Mouse (Mus musculus): ENCODE measurements at regions not wholly inside any gene's neighbourhood (a gene's known extent, or its start where the extent isn't known, plus 50 kb on each side); places are given as distances from the start of the nearest gene placed in this dataset.

GRCm38 (mm10) chr13:71461552-71461951, 502.0 kb downstream of the Irx1 start:
- H3K9ac ChIP-seq (ENCODE audit: insufficient read depth, low read depth) = no peak overlapping the region
- no peak overlapping the region for H3K4me3 ChIP-seq (replicated peaks in 1 of 3; ENCODE audit: low read depth in 2 of 3, low read length in 2 of 3, poor library complexity in 1 of 3)
- TF ChIP-seq JUND (conservative IDR thresholded peaks at IDR 0.05; ENCODE audit: low read depth, low read length) (no peak), PAX5 (IDR thresholded peaks at IDR 0.05; ENCODE audit: low read length) (no peak), GABPA (IDR thresholded peaks at IDR 0.05; ENCODE audit: insufficient replicate concordance, low read depth, low read length) (no peak), ETS1 (conservative IDR thresholded peaks at IDR 0.05; ENCODE audit: low read depth, low read length) (no peak), USF2 (conservative IDR thresholded peaks at IDR 0.05; ENCODE audit: low read depth, low read length) (no peak), SIN3A (IDR thresholded peaks at IDR 0.05; ENCODE audit: low read length) (no peak), ZMIZ1 (IDR thresholded peaks at IDR 0.05; ENCODE audit: low read depth, low read length) (no peak), ZC3H11A (IDR thresholded peaks at IDR 0.05; ENCODE audit: low read depth, low read length) (no peak)
- no peak for DNase-seq (ENCODE audit: extremely low read depth)
- peaks cover 4 to 19% of the 10 kb centered on the region in 2 experiments; a peak in 3 of 4 replicates for H3K4me1 ChIP-seq (ENCODE audit: control insufficient read depth in 1 of 2, insufficient read depth in 2 of 2)
- no peaks in the 10 kb centered on the region for H3K36me3 ChIP-seq (replicated peaks in 1 of 2; ENCODE audit: control insufficient read depth in 1 of 2, insufficient read depth in 1 of 2, low read length in 1 of 2)
- no peaks in the 10 kb centered on the region for H3K27me3 ChIP-seq (replicated peaks)
- H3K27ac ChIP-seq (ENCODE audit: insufficient read depth, low read depth) = no peak overlapping the region
- H3K4me2 ChIP-seq (ENCODE audit: insufficient read depth, low read depth, poor library complexity, severe bottlenecking) = no peak overlapping the region
- in situ Hi-C loops (cut with MboI; ENCODE audit: low pct_ligation_motif_present, low pct_unique_long_range_greater_than_20kb, low sequenced_read_pairs) (loop anchor here (25.0 kb wide), 1 partner anchor 1576 kb away; no protein-coding TSS in a partner anchor), dilution Hi-C loops (cut with MboI; ENCODE audit: extremely low pct_ligation_motif_present, extremely low pct_unique_long_range_greater_than_20kb, low sequenced_read_pairs) (no loop called here)
- no peaks in the 10 kb centered on the region for H3K79me2 ChIP-seq (replicated peaks; ENCODE audit: control insufficient read depth, extremely low read depth, insufficient read depth, poor library complexity, severe bottlenecking)
- no peaks in the 10 kb centered on the region for H3K9me3 ChIP-seq (replicated peaks; ENCODE audit: low read length)

- Histone ChIP-seq H3K36me3 (replicated peaks in 1 of 2; ENCODE audit: control insufficient read depth in 1 of 2, insufficient read depth in 1 of 2, low read length in 1 of 2) (no peaks in the 10 kb centered on the region), H3K9ac (ENCODE audit: insufficient read depth, low read depth) (no peak overlapping the region), H3K4me2 (ENCODE audit: insufficient read depth, low read depth, poor library complexity, severe bottlenecking) (no peak overlapping the region), H3K27me3 (replicated peaks) (no peaks in the 10 kb centered on the region), H3K27ac (ENCODE audit: insufficient read depth, low read depth) (no peak overlapping the region), H3K79me2 (replicated peaks; ENCODE audit: control insufficient read depth, extremely low read depth, insufficient read depth, poor library complexity, severe bottlenecking) (no peaks in the 10 kb centered on the region), H3K4me3 (replicated peaks in 1 of 3; ENCODE audit: low read depth in 2 of 3, low read length in 2 of 3, poor library complexity in 1 of 3) (no peak overlapping the region), H3K9me3 (replicated peaks; ENCODE audit: low read length) (no peaks in the 10 kb centered on the region), H3K4me1 (ENCODE audit: control insufficient read depth in 1 of 2, insufficient read depth in 2 of 2) (peaks cover 4 to 25% of the 10 kb centered on the region in 2 experiments; a peak in 3 of 4 replicates)
- dilution Hi-C loops (cut with MboI; ENCODE audit: extremely low pct_ligation_motif_present, extremely low pct_unique_long_range_greater_than_20kb, low sequenced_read_pairs) (no loop called here), in situ Hi-C loops (cut with MboI; ENCODE audit: low pct_ligation_motif_present, low pct_unique_long_range_greater_than_20kb, low sequenced_read_pairs) (loop anchor here (25.0 kb wide), 1 partner anchor 1577 kb away; no protein-coding TSS in a partner anchor)
- no peak for DNase-seq (ENCODE audit: extremely low read depth)
- TF ChIP-seq PAX5 (IDR thresholded peaks at IDR 0.05; ENCODE audit: low read length) = no peak
- no peak for TF ChIP-seq SMC3 (IDR thresholded peaks at IDR 0.05; ENCODE audit: low read depth, low read length)
- no peak for TF ChIP-seq MAX (IDR thresholded peaks at IDR 0.05; ENCODE audit: low read length)
- TF ChIP-seq ETS1 (conservative IDR thresholded peaks at IDR 0.05; ENCODE audit: low read depth, low read length) = no peak
- no peak for TF ChIP-seq TBP (conservative IDR thresholded peaks at IDR 0.05; ENCODE audit: low read depth, low read length)
These were observed 502.9 kb downstream of the Irx1 start for GRCm38 (mm10) chr13:71460607-71461006.

- dilution Hi-C loops (cut with MboI; ENCODE audit: extremely low pct_ligation_motif_present, extremely low pct_unique_long_range_greater_than_20kb, low sequenced_read_pairs) = no loop called here
- H3K79me2 ChIP-seq (replicated peaks; ENCODE audit: control insufficient read depth, extremely low read depth, insufficient read depth, poor library complexity, severe bottlenecking) = no peaks in the 10 kb centered on the region
- in situ Hi-C loops (cut with MboI; ENCODE audit: low pct_ligation_motif_present, low pct_unique_long_range_greater_than_20kb, low sequenced_read_pairs) = loop anchor here (25.0 kb wide), 1 partner anchor 1577 kb away; no protein-coding TSS in a partner anchor
These were observed 503.4 kb downstream of the Irx1 start for GRCm38 (mm10) chr13:71460097-71460496.

More at GRCm38 (mm10) chr13:71460097-71460496, 503.4 kb downstream of the Irx1 start:
- Histone ChIP-seq H3K4me2 (ENCODE audit: insufficient read depth, low read depth, poor library complexity, severe bottlenecking) (no peak overlapping the region), H3K4me3 (replicated peaks in 1 of 3; ENCODE audit: low read depth in 2 of 3, low read length in 2 of 3, poor library complexity in 1 of 3) (no peak overlapping the region), H3K27me3 (replicated peaks) (no peaks in the 10 kb centered on the region), H3K36me3 (replicated peaks in 1 of 2; ENCODE audit: control insufficient read depth in 1 of 2, insufficient read depth in 1 of 2, low read length in 1 of 2) (no peaks in the 10 kb centered on the region), H3K4me1 (ENCODE audit: control insufficient read depth in 1 of 2, insufficient read depth in 2 of 2) (peaks cover 4 to 25% of the 10 kb centered on the region in 2 experiments; a peak in 3 of 4 replicates), H3K27ac (ENCODE audit: insufficient read depth, low read depth) (no peak overlapping the region), H3K9ac (ENCODE audit: insufficient read depth, low read depth) (no peak overlapping the region), H3K9me3 (replicated peaks; ENCODE audit: low read length) (no peaks in the 10 kb centered on the region)
- no peak for DNase-seq (ENCODE audit: extremely low read depth)
- TF ChIP-seq ZNF384 (IDR thresholded peaks at IDR 0.05; ENCODE audit: low read depth, low read length) (no peak), RCOR1 (conservative IDR thresholded peaks at IDR 0.05; ENCODE audit: low read depth, low read length) (no peak), PAX5 (IDR thresholded peaks at IDR 0.05; ENCODE audit: low read length) (no peak)

Data from CH12.LX (cell line).